Mouse (Mus musculus) hindbrain, embryonic 10.5 days (tissue): ENCODE results near the gene Grwd1. TPM values are rescaled to one million over a fixed set of nuclear protein-coding genes. Genes with fewer than 3 reads are reported as not detected.
A peak's percentile ranks its signal among the peaks of the same experiment; 100 is the strongest.

Source experiments
- DNase-seq: peaks from one replicate; pipeline ENCODE4 v3.0.0-alpha.2; 2017; ENCODE audit warnings: low spot score
- H3K27ac ChIP-seq: fragments of 300-500 bp; sonication (generic); 2 replicates; pipeline ENCODE4 v1.5.1; 2016; ENCODE audit warnings: mild to moderate bottlenecking, moderate library complexity
- H3K27me3 ChIP-seq: fragments of 300-500 bp; sonication (generic); 2 replicates; pipeline ENCODE4 v1.6.1; 2016; ENCODE audit warnings: mild to moderate bottlenecking; ENCODE audit not compliant: poor library complexity, insufficient read depth, severe bottlenecking
- H3K36me3 ChIP-seq: fragments of 300-500 bp; sonication (generic); 2 replicates; pipeline ENCODE4 v1.6.1; 2016; ENCODE audit warnings: mild to moderate bottlenecking, moderate library complexity
- H3K4me1 ChIP-seq: fragments of 300-500 bp; sonication (generic); replicated peaks from 2 replicates; pipeline ENCODE4 v1.6.1; 2016; ENCODE audit warnings: mild to moderate bottlenecking
- H3K4me3 ChIP-seq: fragments of 300-500 bp; sonication (generic); 2 replicates; pipeline ENCODE4 v1.5.1; 2016; ENCODE audit warnings: mild to moderate bottlenecking, moderate library complexity
- H3K9me3 ChIP-seq: fragments of 300-500 bp; sonication (generic); 2 replicates; pipeline ENCODE4 v1.6.1; 2016; ENCODE audit warnings: mild to moderate bottlenecking, moderate library complexity
- WGBS: fragments of 180-500 bp; shearing (Covaris S2); methylation state at CpG from one replicate; pipeline ENCODE4 v1.1.7; 2016; 5-methylcytosine and 5-hydroxymethylcytosine counted together
- polyA plus RNA-seq: library from polyadenylated mRNA; unstranded; fragments of >200 nt; fragmentation: Nextera tagmentation; extraction: Ambion mirVana; gene quantifications from 2 replicates; pipeline ENCODE4 v1.2.1, GENCODE M21; 2016

Grwd1 gene
- polyA plus RNA-seq, 1 experiment from 2014 or later, result 85.2 TPM

- peaks cover 80% of the 10 kb centered on the region for H3K36me3 ChIP-seq
- no peak for DNase-seq
- WGBS, result 94% methylated on average over 7 of the region's 7 CpGs
- H3K4me1 ChIP-seq, result peaks cover 18% of the 10 kb centered on the region
- H3K9me3 ChIP-seq, result no peaks in the 10 kb centered on the region
- peaks cover 12% of the 10 kb centered on the region for H3K27me3 ChIP-seq
- no peak overlapping the region for H3K4me3 ChIP-seq
- no peak overlapping the region for H3K27ac ChIP-seq
Observed at GRCm38 (mm10) chr7:45826631-45827030, 4.1 kb downstream of the Grwd1 start.

- WGBS, result 75% methylated on average over 7 of the region's 7 CpGs
- Histone ChIP-seq H3K27me3 (peaks cover 23% of the 10 kb centered on the region), H3K4me1 (peaks cover 11% of the 10 kb centered on the region), H3K4me3 (no peak within 1 kb of the TSS), H3K27ac (no peak within 1 kb of the TSS), H3K36me3 (peaks cover 79% of the 10 kb centered on the region), H3K9me3 (no peaks in the 10 kb centered on the region)
- DNase-seq, result no peak
Observed at GRCm38 (mm10) chr7:45824598-45824997, 6.1 kb downstream of the Grwd1 start, which contains the start of gene Kcnj14. Gene Kcnj14 (minus strand): TSS chr7:45824782.

- H3K27me3 ChIP-seq, result peaks cover 37% of the 10 kb centered on the region
- H3K27ac ChIP-seq, result no peak overlapping the region
- no peaks in the 10 kb centered on the region for H3K9me3 ChIP-seq
- no peak overlapping the region for H3K4me3 ChIP-seq
- peaks cover 42% of the 10 kb centered on the region for H3K36me3 ChIP-seq
- DNase-seq, result no peak
- H3K4me1 ChIP-seq, result peaks cover 9% of the 10 kb centered on the region
Observed at GRCm38 (mm10) chr7:45820913-45821312, 9.8 kb downstream of the Grwd1 start.

GRCm38 (mm10) chr7:45819843-45820242 is 10.9 kb downstream of the Grwd1 start:
- Histone ChIP-seq H3K27me3 (peaks cover 37% of the 10 kb centered on the region), H3K27ac (peak overlapping the region; percentile 23; the same call in 1 of the 2 replicates), H3K4me3 (peak overlapping the region; percentile 31; the same call in 1 of the 2 replicates), H3K36me3 (peaks cover 31% of the 10 kb centered on the region), H3K9me3 (no peaks in the 10 kb centered on the region), H3K4me1 (peaks cover 20% of the 10 kb centered on the region)
- 11% methylated on average over 25 of the region's 25 CpGs for WGBS
- no peak for DNase-seq

- Histone ChIP-seq H3K4me3 (0 out of 2 replicates have a peak overlapping the region, but pooled peaks have one; percentile 98), H3K27ac (peak overlapping the region; percentile 100; the same call in 1 of the 2 replicates), H3K9me3 (no peaks in the 10 kb centered on the region), H3K36me3 (peaks cover 21% of the 10 kb centered on the region), H3K27me3 (peaks cover 28% of the 10 kb centered on the region), H3K4me1 (peaks cover 38% of the 10 kb centered on the region)
- WGBS, result 60% methylated on average over 2 of the region's 2 CpGs
- no peak for DNase-seq
Observed at GRCm38 (mm10) chr7:45815984-45816351, 14.8 kb downstream of the Grwd1 start.

GRCm38 (mm10) chr7:45815323-45815983 is 15.3 kb downstream of the Grwd1 start:
- no peak for DNase-seq
- peaks cover 38% of the 10 kb centered on the region for H3K4me1 ChIP-seq
- peaks cover 23% of the 10 kb centered on the region for H3K27me3 ChIP-seq
- 45% methylated on average over 10 of the region's 10 CpGs for WGBS
- no peaks in the 10 kb centered on the region for H3K9me3 ChIP-seq
- peak overlapping the region; percentile 98 for H3K4me3 ChIP-seq
- H3K36me3 ChIP-seq, result peaks cover 26% of the 10 kb centered on the region
- H3K27ac ChIP-seq, result peak overlapping the region; percentile 100

- H3K4me3 ChIP-seq, result peak overlapping the region; percentile 98
- peak overlapping the region; percentile 100 for H3K27ac ChIP-seq
- peaks cover 36% of the 10 kb centered on the region for H3K4me1 ChIP-seq
- no peak for DNase-seq
- WGBS, result 5% methylated on average over 5 of the region's 5 CpGs
- H3K27me3 ChIP-seq, result peaks cover 17% of the 10 kb centered on the region
- no peaks in the 10 kb centered on the region for H3K9me3 ChIP-seq
- peaks cover 32% of the 10 kb centered on the region for H3K36me3 ChIP-seq
Observed at GRCm38 (mm10) chr7:45814841-45815240, 15.9 kb downstream of the Grwd1 start.

- peak within 1 kb of the TSS; percentile 98 for H3K4me3 ChIP-seq
- WGBS, result under 1% methylated on average over 92 of the region's 92 CpGs
- H3K36me3 ChIP-seq, result peaks cover 40% of the 10 kb centered on the region
- H3K4me1 ChIP-seq, result peaks cover 32% of the 10 kb centered on the region
- DNase-seq, result peak; percentile 100
- peak within 1 kb of the TSS; percentile 100 for H3K27ac ChIP-seq
- peaks cover 10% of the 10 kb centered on the region for H3K27me3 ChIP-seq
- H3K9me3 ChIP-seq, result no peaks in the 10 kb centered on the region
Observed at GRCm38 (mm10) chr7:45813787-45814779, 16.7 kb downstream of the Grwd1 start, which contains the start of gene Cyth2. Gene Cyth2 (minus strand): TSS chr7:45814581.

GRCm38 (mm10) chr7:45812921-45813320 is 17.8 kb downstream of the Grwd1 start:
- no peak for DNase-seq
- Histone ChIP-seq H3K27ac (peak overlapping the region; percentile 100), H3K9me3 (no peaks in the 10 kb centered on the region), H3K36me3 (peaks cover 51% of the 10 kb centered on the region), H3K4me3 (peak overlapping the region; percentile 98), H3K4me1 (peaks cover 37% of the 10 kb centered on the region), H3K27me3 (no peaks in the 10 kb centered on the region)
- WGBS, result 88% methylated on average over 8 of the region's 8 CpGs

GRCm38 (mm10) chr7:45809276-45810075 is 21.3 kb downstream of the Grwd1 start:
- Histone ChIP-seq H3K27ac (no peak overlapping the region), H3K36me3 (peaks cover 77% of the 10 kb centered on the region), H3K4me1 (peaks cover 31% of the 10 kb centered on the region), H3K4me3 (no peak overlapping the region), H3K27me3 (no peaks in the 10 kb centered on the region), H3K9me3 (no peaks in the 10 kb centered on the region)
- WGBS, result 89% methylated on average over 14 of the region's 14 CpGs
- DNase-seq, result no peak

- DNase-seq, result no peak
- peaks cover 86% of the 10 kb centered on the region for H3K36me3 ChIP-seq
- H3K27me3 ChIP-seq, result no peaks in the 10 kb centered on the region
- 44% methylated on average over 11 of the region's 11 CpGs for WGBS
- H3K9me3 ChIP-seq, result no peaks in the 10 kb centered on the region
- no peak overlapping the region for H3K27ac ChIP-seq
- peaks cover 34% of the 10 kb centered on the region for H3K4me1 ChIP-seq
- H3K4me3 ChIP-seq, result no peak overlapping the region
Observed at GRCm38 (mm10) chr7:45808471-45808870, 22.3 kb downstream of the Grwd1 start.

GRCm38 (mm10) chr7:45805941-45806340 is 24.8 kb downstream of the Grwd1 start:
- WGBS, result 64% methylated on average over 5 of the region's 5 CpGs
- Histone ChIP-seq H3K36me3 (peaks cover 90% of the 10 kb centered on the region), H3K9me3 (no peaks in the 10 kb centered on the region), H3K27ac (no peak overlapping the region), H3K27me3 (peaks cover 4% of the 10 kb centered on the region), H3K4me1 (peaks cover 22% of the 10 kb centered on the region; the same call in 1 of the 2 replicates), H3K4me3 (0 out of 2 replicates have a peak overlapping the region, but pooled peaks have one; percentile 3)
- no peak for DNase-seq
